Mouse (Mus musculus): ENCODE measurements around the gene Krtap6-1.
"Not testable (repeated sequence)": the region's sequence is repeated elsewhere in the genome, so short reads cannot be mapped to it uniquely, and the experiment has no call there.

DNA sequence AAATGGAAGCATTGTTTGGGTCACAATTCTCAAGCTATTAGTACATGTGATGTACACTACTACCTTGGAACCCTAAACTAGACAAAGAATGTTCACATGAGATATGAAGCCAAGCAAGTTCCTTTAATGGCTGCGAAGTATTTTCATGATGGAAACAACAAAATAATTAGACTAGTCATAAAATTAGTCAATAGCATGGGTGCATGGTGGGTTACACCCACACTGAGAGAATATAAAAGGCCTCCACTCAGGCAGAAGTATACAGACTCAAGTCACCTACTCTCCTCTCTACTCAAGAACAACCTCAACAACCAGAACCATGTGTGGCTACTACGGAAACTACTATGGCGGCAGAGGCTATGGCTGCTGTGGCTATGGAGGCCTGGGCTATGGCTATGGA is at the start of gene Krtap6-1:
- TF ChIP-seq CTCF (IDR thresholded peaks at IDR 0.05; ENCODE audit: extremely low read depth, insufficient read length, insufficient replicate concordance, low read depth, low read length); POLR2A (IDR thresholded peaks at IDR 0.05; ENCODE audit: low read depth, low read length): not testable (repeated sequence)
